Mouse (Mus musculus) mesoderm, embryonic 11.5 days (tissue): ENCODE data around the gene Magi1.
A peak's percentile ranks its signal among the peaks of the same experiment; 100 is the strongest.

Source experiments
- DNase-seq: peaks from one replicate; pipeline ENCODE4 v3.0.0-alpha.2; 2012; ENCODE audit warnings: low read depth, low spot score

The Magi1 gene

DNA sequence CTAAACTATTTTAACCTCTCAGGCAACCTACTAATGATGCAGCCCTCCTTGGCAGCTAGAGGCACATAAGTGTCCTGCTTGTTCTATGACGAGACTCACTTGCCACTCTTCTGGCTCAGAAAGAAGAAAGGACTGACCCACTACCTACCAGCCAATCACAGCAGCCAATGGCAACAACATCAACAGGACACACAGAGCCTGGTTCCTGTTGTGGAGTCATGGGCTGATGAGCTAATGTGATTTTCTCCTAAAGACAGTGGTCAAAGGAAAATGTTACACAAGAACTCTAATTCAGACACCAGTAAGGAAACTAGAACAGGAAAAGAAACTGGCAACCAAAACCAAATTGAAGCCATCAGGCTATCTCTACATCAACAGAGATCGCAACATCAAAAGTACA is 124.5 kb downstream of the Magi1 start:
- DNase-seq = no peak

DNA sequence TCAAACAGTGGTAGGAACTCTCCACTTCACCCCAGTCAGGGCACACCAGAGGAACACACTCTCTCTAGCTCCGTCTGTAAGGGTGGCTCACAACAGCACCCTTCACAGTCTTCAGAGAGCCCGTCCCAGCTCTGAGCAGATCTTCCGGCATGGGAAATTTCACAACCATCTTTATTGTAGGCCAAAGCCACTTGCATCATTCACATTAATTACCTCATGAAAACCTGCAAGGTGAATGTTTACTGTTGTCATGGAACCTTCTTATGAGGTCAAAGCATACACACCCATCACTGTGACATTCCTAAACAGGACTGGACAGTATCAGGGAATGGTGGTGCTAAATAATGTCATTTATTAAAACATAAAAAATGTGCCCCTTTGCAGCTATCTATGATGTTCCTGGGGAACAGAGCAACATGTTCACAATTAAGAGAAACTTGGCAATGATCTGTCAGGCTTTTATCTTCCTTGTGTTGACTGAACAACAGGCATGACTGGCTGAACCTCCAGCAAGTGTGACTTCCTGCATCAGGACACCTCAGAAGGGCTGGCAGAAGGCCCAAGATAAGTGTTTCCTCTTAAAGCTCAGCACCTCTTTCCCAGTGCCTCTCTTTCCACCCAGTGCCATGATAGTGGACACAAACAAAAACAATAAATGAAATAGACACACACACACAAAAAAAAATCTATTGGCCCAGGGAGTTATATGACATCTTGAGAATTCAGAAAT is 125.4 kb downstream of the Magi1 start:
- no peak for DNase-seq

DNA sequence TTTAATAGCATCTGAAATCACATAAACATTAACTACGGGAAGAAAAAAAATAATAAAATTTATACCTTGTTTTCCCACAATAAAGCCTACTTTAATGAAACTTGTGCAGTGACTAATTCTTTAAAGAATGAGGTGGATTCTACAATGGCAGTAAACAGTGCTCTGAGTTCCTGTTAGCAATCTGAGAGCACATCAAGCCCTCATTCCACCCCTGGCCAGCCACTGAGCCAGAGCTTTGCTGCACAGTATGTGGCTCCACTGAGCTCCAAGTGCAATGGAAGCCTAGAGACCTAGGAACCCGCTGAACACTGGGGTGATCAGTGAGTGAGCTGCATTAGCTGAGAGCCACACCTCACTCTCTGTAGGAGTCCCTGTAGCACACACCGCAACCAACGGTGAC is 127.7 kb downstream of the Magi1 start:
- no peak for DNase-seq

DNA sequence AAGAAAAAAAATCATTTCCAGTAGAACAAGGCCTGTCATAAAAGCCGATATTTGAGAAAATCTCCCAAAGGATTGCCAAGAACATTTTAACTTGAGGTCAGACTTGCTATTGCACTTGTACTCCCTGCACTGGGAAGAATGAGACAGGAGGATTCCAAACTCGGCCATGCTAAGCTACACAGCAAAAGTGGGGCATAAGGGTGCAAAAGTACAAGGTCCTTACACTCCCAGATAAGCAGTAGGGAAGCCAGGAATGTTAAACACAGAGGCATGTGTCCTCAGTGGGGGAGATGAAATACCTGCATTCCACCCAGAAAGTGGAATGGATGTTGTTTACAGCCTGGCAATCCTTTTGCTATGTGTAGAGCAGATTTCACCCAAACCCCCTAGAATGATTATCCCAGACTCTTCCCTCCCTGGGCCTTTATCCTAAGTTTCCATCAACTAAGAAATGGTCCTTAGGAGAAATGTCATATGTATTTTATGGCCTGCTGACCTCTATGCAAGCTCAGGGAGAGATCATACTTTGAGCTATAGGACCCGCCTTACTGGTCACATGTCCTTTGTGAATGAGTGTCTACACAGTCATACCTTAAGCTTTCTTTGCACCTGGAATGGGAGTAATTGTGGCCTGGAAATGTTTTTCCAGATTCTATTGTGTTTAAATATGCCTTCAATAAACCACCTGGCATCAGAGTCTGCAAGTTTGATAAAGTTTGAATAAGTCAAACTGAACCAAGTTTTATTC is 128.7 kb downstream of the Magi1 start:
- DNase-seq = no peak

DNA sequence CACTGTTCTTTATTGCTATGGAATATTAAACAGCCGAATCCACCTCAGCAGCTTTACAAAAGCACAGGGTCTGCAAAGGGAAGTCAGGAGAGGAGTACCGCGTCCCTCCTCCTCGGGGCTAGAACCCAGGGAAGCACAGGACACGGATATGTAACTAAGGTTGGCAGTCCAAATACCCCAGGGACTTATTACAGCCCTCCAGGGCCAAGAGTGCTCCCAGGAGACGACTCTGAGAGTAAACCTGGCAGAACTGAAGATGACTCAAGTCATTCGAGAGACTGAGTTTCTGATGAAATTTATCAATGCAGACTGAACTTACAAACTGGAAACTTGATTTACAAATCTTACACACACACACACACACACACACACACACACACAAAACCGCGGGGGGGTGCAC is 130.8 kb downstream of the Magi1 start:
- no peak for DNase-seq

DNA sequence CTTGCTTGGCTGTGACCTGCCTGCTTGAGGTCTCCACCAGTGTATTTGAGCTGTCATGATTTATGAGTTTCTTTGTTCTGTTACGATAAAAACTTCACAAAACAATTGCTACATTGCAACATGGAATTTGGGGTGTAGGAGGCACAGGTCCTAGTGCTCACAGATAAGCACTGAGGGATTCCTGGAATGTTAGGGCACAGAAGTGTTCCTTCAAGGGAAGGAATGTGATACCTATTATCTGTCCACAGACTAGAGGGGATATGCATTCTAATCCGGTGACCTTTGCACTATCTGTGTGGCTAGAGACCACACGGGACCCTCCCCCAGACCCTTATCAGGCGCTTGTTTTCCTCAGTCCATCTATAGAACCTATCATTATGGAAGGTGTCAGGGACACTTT is 132.8 kb downstream of the Magi1 start:
- peak; percentile 54 for DNase-seq

DNA sequence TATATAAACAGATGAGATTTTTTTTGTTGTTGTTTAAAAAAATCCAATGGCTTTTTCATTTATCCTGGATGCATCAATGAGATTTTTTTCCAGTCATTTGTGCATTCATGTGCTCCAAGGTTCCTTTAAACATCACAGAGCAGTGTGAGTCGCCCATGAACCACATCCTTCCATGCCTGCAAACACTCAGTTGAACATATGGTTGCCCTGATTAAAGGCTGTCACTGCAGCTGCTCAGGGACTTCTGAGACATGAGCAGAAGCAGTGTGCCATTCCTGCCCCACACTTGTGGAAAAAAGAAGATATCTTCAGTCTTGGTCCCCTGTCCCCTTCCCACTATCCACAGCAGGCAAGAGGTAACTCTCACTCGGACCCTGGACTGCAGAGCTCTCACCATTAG is 133.9 kb downstream of the Magi1 start:
- no peak for DNase-seq

DNA sequence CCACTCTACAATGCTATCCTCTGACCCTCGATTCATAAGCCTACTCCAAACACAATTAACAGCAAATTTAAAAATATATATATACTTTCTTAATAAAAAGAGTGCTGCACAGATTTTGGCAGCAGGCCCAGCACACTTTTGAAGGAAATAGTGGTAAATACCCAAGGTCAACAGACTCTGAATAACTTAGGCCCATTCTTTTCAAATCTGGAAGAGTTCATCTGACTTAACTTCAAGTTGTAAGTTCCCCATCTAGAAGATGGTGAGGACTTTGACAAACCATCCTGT is 137.6 kb downstream of the Magi1 start:
- no peak for DNase-seq

DNA sequence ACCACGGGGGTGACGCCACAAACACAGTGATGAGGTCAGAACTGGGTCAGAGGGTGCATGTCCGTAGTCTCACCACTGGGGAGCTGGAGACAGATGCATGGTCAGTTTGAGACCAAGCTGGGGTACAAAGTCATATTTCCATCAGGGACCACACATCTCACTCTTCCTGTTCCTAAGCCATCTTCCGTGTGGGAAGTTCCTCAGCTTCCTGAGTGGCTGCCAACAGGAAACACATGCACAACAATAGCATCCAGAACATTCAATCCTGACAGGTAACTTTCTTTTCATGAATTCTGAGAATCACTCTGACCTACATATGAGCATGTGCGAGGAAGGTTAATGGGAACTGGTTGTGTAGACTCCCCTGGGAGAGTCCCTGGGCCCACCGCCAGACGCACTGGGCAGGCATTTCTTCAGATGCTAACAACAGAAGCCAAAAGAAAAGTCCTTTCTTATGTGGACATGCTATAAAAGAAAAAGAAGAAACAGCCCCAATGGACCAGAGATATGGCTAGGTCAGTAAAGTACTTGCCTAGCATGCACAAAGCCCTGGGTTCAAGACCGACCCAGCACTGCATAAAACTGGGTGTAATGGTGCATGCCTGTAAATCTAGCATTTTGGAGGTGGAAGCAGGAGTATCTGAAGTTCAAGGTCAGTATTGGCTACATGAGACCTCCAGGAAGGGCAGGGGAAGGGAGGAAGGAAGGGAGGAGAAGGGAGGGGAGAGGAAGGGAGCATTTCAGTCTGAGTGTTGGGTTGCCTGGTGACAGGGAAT is 138.1 kb downstream of the Magi1 start:
- no peak for DNase-seq

DNA sequence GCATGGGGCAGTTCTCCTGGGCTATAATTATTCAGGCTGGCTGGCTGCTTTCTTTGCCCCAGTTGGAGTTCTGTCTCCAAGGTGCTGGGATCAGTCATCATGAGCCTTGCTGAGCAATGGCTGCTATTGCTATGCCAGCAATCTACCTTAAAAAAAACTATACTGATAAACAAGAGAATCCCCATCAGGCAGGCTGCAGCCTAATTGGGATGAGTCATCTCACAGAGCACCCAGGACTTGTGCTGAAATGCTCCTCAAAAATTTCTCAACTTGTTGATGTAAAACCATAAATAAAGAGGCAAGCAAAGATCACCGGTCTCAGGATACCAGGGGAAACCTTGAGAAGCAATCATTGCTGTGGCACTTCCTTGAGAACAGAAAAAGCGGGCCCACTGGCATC is 141.2 kb downstream of the Magi1 start:
- DNase-seq = no peak

DNA sequence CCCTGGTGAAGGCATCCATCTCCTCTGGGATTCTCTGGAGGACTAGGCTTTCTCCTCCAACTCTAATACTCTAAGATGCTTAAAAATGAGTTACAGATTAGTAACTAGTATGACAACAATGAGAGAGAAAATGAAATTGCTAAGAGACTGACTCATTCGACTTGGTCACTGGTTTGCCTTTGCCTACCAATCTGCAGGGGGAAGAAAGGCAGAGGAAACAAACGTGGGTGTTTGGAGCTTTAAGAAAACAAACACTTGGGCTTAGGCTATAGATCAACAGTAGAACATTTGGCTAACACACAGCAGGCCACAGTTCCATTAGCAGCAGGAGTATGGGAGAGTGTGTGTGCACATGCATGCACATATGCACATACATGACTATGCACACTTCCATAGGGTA is 142.2 kb downstream of the Magi1 start:
- DNase-seq = no peak

DNA sequence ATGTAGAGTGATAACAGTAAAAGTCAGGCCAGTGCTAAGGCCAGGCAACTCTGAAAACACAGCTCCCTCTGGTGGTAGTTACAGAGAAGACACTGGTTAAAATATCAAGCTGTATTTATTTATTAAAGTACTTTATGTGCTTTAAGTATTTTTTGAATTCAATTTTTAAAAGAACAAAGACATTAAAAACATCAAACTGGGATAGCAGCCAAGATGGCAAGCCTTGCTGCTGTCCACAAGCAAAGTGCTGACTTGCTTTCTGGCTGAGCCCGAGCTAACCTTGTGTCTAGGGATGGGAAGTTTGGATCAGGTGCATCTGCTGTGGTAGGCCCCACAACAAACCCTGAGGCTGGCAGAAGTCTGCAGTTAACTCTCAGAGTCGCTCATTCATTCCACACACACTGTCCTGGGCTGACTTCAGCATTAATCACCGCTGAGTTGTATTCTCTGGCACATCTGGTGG is 143.7 kb downstream of the Magi1 start:
- DNase-seq = no peak

DNA sequence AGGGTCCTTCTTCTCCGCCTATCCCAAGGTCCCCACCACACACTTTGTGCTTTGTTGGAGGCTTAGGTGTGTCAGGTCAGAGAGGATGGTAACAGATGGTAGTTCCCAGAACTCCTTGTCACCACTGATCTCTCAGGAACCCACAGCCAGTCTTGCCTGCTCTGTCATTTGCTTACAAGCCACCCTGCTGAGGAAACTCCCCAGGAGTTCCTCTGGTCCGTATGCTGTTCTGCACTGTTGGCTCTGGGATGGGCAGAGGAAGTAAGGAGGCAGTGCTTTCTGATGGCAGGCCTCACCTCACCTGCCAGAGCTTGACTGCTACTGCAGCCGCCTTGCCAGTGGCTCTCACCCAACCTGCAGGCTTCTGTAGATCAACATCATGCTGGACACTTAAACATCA is 147.0 kb downstream of the Magi1 start:
- DNase-seq = no peak

DNA sequence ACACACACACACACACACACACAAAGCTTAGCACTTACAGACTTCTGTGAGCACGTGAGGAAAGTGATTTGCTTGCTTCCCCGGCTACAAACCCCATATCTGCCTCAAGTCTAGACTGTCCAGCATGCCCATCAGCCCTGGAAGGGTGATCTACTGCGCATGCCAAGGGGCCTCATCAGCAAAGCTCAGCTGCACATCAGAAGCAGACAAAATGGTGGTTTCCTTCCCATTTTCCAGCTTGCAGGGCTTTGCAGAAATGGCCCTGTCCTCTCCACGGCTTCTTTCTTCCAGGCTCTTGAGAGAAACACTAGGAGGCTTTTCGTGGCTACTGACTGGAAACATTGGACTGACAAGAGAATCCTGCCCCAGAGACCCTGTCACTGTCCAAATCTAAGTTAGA is 149.6 kb downstream of the Magi1 start:
- no peak for DNase-seq

DNA sequence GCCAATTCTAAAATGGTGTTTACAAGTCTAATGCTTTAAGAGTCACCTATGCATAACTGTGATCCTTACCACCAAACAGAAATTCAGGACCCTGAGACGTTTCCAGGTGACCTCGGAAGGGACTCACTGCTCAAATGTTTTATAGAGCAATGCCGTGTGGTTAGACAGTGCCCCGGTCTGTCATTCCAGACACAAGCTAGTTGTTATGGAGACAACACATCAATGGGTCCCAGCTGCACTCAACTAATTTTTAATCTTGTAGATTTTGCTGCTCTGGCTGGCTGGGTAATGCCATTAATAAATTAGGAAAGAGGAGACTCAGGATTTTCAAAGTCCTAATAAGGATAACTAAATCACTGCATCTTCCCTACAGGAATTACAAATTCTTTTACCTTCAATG is 151.7 kb downstream of the Magi1 start:
- no peak for DNase-seq

DNA sequence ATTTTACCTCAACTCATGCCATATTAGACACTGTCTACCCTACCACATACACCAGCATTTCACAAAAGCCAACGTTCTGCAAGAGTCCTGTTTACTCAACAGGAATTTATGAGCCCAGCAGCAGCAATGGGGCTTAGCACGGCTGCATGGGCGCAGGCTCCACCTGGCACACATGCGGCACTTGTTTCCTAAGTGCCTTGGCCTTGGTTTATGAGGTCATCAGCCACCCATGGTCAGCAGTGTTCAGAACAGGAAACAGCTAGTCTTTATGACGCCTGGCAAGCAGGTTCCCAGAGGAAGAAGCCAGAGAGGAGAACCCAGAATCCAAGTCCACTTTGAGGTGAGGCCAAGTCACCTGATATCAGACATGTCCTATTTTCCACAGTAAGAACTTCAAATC is 153.3 kb downstream of the Magi1 start:
- DNase-seq = no peak

DNA sequence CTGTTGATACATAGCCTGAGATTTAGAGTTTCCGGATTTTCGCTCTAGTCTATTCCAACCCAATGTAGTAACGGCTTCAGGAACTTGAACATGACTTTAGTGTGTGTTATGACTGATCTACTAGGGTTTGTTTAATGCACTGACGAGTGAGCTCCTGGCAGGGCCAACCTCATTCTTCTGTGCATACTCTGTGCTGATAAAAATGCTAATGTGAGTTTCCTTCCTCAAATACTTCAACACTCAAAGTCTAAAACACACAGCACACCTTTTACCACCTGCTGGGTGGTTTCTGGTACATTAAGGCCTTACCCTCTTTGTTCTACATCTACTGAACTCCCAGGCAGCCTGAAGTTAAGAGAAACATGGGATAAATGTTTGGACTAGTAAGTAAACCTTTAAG is 157.0 kb downstream of the Magi1 start:
- no peak for DNase-seq

DNA sequence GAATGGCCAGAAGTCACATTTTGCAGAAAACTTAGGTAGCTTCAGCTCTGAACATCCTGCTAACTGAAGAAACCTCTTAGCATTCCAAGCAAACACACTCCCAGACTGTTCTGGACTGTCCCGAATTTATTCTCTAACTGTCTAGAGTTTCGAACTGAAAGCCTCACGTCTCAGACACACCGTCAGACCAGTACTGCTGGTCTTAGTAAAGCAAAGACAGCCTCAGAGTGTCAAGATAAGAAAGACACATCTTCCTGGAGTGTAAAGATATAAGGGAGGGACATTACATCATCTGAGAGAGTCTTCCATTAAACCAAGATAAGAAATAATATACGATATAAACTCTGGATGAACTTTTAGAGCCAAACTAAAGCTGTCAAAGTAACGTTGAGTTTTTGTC is 158.6 kb downstream of the Magi1 start:
- DNase-seq = no peak

DNA sequence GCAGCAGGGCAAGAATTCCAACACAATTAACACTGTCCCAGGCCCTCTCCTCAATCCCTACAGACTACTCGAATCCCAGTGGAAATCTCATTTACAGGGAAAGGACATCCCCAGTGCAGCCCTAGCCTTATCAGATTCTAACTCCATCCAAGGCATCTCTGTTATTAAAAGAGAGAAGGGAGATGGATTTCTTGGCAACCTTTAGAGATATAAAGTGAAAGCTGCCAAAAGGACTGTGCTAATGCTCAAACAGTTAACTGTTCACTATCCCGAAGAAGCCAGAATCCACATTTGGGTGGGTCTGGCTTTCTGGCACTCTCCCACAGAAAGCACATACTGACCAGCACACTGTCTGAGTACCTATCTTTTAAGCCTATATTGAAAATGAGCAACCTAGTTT is 159.4 kb downstream of the Magi1 start:
- no peak for DNase-seq

DNA sequence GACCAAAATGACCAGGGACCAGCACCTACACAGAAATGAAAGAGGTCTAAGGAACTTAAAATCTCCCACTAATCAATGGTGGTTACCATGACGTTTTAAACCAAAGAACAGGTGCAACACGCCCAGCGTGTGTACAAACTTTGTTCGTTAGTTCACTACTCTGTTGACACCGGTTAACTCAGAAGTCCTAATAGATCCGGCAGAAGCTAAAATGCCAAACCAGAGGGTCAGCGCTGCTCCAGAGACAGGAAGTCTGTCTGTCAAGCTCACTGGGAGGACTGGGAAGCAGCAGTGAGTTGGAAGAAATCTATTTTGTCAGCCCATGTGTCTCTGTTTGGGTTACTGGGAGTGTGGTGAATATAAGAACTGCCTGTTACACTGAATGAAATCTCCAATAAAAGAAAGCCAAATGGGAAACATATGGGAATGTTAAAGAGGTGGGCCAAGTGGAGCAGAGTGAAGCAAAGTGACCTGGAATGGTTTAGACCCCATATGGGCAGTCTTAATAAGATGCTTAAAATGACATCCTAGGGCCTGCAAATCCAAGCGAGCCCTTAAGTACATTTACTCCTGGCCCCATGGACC is 161.1 kb downstream of the Magi1 start:
- DNase-seq = peak; percentile 33

DNA sequence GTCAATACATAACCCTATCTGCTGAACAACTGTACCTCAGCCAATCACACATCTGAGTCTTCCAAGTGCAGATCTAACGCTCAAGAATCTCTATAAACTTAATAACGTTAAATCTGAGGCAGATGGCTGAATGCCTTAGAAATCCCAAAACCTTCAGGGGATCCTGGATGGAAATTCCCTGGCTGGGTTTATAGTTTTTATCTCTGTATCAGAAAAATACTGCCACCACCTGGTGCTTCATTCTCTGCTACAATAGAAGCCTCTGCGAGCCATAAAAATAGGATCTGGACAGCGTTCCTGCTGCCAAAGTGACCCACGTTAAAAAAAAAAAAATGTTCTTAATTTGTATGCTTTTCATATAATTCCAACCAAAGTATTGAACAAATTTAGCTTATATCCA is 162.2 kb downstream of the Magi1 start:
- no peak for DNase-seq
